Mouse (Mus musculus) erythroblast, embryonic 14.5 days (primary cell): ENCODE data around the gene Ccdc81.

ENCODE experiments used
- GATA1 ChIP-seq: IDR thresholded peaks from 2 replicates; pipeline ENCODE4 v1.6.1; 2012; ENCODE audit warnings: low read length, inconsistent platforms, mixed read lengths
- TAL1 ChIP-seq: IDR thresholded peaks from 3 replicates; pipeline ENCODE4 v1.6.1; 2012; ENCODE audit warnings: low read length, inconsistent platforms, mixed read lengths

DNA sequence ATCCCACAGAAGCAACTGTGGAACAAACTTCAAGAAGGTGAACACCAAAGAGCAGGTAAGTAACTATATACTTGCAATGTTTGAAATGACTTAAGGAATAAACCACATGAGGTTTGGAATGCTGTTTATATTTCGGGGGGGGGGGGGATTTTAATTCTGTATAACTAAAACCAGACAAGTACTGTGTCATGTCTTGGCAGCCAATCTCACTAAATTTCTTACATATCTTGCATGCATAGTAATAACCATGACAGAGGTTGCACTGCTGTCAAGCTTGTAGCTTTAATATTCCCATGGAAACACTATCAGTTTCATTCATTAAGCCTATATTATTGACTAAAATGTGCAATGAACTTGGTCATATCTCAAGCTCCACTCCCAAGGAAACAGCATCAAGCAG lies 48.2 kb downstream of the Ccdc81 start:
- no peak for TF ChIP-seq GATA1
- no peak for TF ChIP-seq TAL1
